Mouse (Mus musculus): Measurements from ENCODE around the gene Ctnnal1. TPM values are rescaled to one million over a fixed set of nuclear protein-coding genes. Genes with fewer than 3 reads are reported as not detected.

Gene Ctnnal1
- total RNA-seq (2012; rRNA removed) (2.3 and 2.5 TPM in 2 replicates), polyA plus RNA-seq (2012; ENCODE audit: insufficient read depth in 1 of 2, insufficient read length in 2 of 2, low read depth in 1 of 2, low replicate concordance in 2 of 2, missing spikeins in 1 of 2) (1 to 10 TPM in 1 of 2 experiments, not detected in 1; 6.3 TPM)

- no peak for TF ChIP-seq JUND (IDR thresholded peaks at IDR 0.05; ENCODE audit: low read depth, low read length)
- TF ChIP-seq MAX (IDR thresholded peaks at IDR 0.05; ENCODE audit: low read length): no peak
- peak in 1 of 2 experiments; percentile 46; a peak in 1 of 4 replicates for TF ChIP-seq POLR2A (IDR thresholded peaks at IDR 0.05; ENCODE audit: control insufficient read depth in 1 of 2, insufficient read depth in 1 of 2, low read depth in 1 of 2, low read length in 2 of 2, poor library complexity in 1 of 2)
- no peak for TF ChIP-seq E2F4 (IDR thresholded peaks at IDR 0.05; ENCODE audit: borderline replicate concordance, low read depth, low read length)
- no peak for TF ChIP-seq KAT2A (conservative IDR thresholded peaks at IDR 0.05; ENCODE audit: low read depth, low read length)
- TF ChIP-seq MXI1 (IDR thresholded peaks at IDR 0.05; ENCODE audit: low read depth, low read length): peak; percentile 53; the same call in 1 of the 2 replicates
- TF ChIP-seq CHD1 (IDR thresholded peaks at IDR 0.05; ENCODE audit: low read depth, low read length): no peak
- TF ChIP-seq RAD21 (IDR thresholded peaks at IDR 0.05; ENCODE audit: low read depth, low read length): no peak
- no peak for TF ChIP-seq ELF1 (IDR thresholded peaks at IDR 0.05; ENCODE audit: low read depth, low read length)
- TF ChIP-seq ZC3H11A (IDR thresholded peaks at IDR 0.05; ENCODE audit: low read depth, low read length): no peak
- TF ChIP-seq NELFE (IDR thresholded peaks at IDR 0.05; ENCODE audit: low read depth, low read length): peak; percentile 31; the same call in 1 of the 2 replicates
- TF ChIP-seq TBP (IDR thresholded peaks at IDR 0.05; ENCODE audit: low read depth, low read length): peak; percentile 26; the same call in 1 of the 2 replicates
- H3K4me3 ChIP-seq (ENCODE audit: control insufficient read depth in 1 of 2, insufficient read depth in 1 of 2, low read depth in 2 of 2, low read length in 2 of 2): peak within 1 kb of the TSS; percentile 69 to 85
- H3K4me1 ChIP-seq (ENCODE audit: control insufficient read depth in 1 of 2, insufficient read depth in 2 of 2, low read length in 2 of 2): peaks cover 5 to 7% of the 10 kb centered on the region in 2 experiments
- H3K36me3 ChIP-seq (ENCODE audit: control insufficient read depth in 1 of 2, insufficient read depth in 2 of 2, low read length in 2 of 2): peaks cover 0 to 14% of the 10 kb centered on the region in 2 experiments; a peak in 2 of 4 replicates
- H3K27ac ChIP-seq (ENCODE audit: control insufficient read depth, low read depth, low read length): peak within 1 kb of the TSS; percentile 21
- DNase-seq (ENCODE audit: low read depth, low spot score): peak; percentile 94
- H3K79me2 ChIP-seq (ENCODE audit: control insufficient read depth, insufficient read depth, low read length, poor library complexity): no peaks in the 10 kb centered on the region
- no peaks in the 10 kb centered on the region for H3K27me3 ChIP-seq (ENCODE audit: control insufficient read depth in 1 of 2, insufficient read depth in 2 of 2, low read length in 2 of 2)
- H3K9me3 ChIP-seq (replicated peaks; ENCODE audit: insufficient read depth, low read length): no peaks in the 10 kb centered on the region
- peak within 1 kb of the TSS; percentile 73 for H3K9ac ChIP-seq (ENCODE audit: control insufficient read depth, low read depth, low read length, poor library complexity, severe bottlenecking)
Observed at GRCm38 (mm10) chr4:56865003-56865511, at the start of gene Ctnnal1. TSS of gene Ctnnal1 (minus strand) at chr4:56865188.

- H3K9me3 ChIP-seq (replicated peaks; ENCODE audit: insufficient read depth, low read length): no peaks in the 10 kb centered on the region
- H3K27me3 ChIP-seq (ENCODE audit: control insufficient read depth in 1 of 2, insufficient read depth in 2 of 2, low read length in 2 of 2): no peaks in the 10 kb centered on the region
- no peak overlapping the region for H3K9ac ChIP-seq (ENCODE audit: control insufficient read depth, low read depth, low read length, poor library complexity, severe bottlenecking)
- H3K4me1 ChIP-seq (ENCODE audit: control insufficient read depth in 1 of 2, insufficient read depth in 2 of 2, low read length in 2 of 2): no peaks in the 10 kb centered on the region
- peaks cover 0 to 14% of the 10 kb centered on the region in 2 experiments; a peak in 2 of 4 replicates for H3K36me3 ChIP-seq (ENCODE audit: control insufficient read depth in 1 of 2, insufficient read depth in 2 of 2, low read length in 2 of 2)
- DNase-seq (ENCODE audit: low read depth, low spot score): no peak
- no peak overlapping the region for H3K4me3 ChIP-seq (ENCODE audit: control insufficient read depth in 1 of 2, insufficient read depth in 1 of 2, low read depth in 2 of 2, low read length in 2 of 2)
- TF ChIP-seq MAX (IDR thresholded peaks at IDR 0.05; ENCODE audit: low read length): no peak
- TF ChIP-seq ZC3H11A (IDR thresholded peaks at IDR 0.05; ENCODE audit: low read depth, low read length): no peak
- no peak for TF ChIP-seq EP300 (IDR thresholded peaks at IDR 0.05; ENCODE audit: low read depth in 1 of 2, low read length in 2 of 2)
- TF ChIP-seq USF2 (IDR thresholded peaks at IDR 0.05; ENCODE audit: borderline replicate concordance in 1 of 2, insufficient read depth in 1 of 2, low read depth in 1 of 2, low read length in 2 of 2): no peak
- TF ChIP-seq ETS1 (IDR thresholded peaks at IDR 0.05; ENCODE audit: low read depth, low read length): no peak
- no peak overlapping the region for H3K27ac ChIP-seq (ENCODE audit: control insufficient read depth, low read depth, low read length)
- no peaks in the 10 kb centered on the region for H3K79me2 ChIP-seq (ENCODE audit: control insufficient read depth, insufficient read depth, low read length, poor library complexity)
Observed at GRCm38 (mm10) chr4:56914761-56915160, 49.8 kb upstream of the Ctnnal1 start.
